Mouse (Mus musculus) heart, embryonic 10.5 days (tissue): ENCODE data around the gene Pex14. TPM values are rescaled to one million over a fixed set of nuclear protein-coding genes. Genes with fewer than 3 reads are reported as not detected.

Experiments used
- DNase-seq: peaks from one replicate; pipeline ENCODE4 v3.0.0-alpha.2; 2017; ENCODE audit warnings: low spot score
- H3K27ac ChIP-seq: fragments of 300-500 bp; sonication (generic); 2 replicates; pipeline ENCODE4 v1.5.1; 2016; ENCODE audit warnings: mild to moderate bottlenecking
- H3K27me3 ChIP-seq: fragments of 300-500 bp; sonication (generic); 2 replicates; pipeline ENCODE4 v1.6.1; 2016; ENCODE audit warnings: mild to moderate bottlenecking; ENCODE audit not compliant: poor library complexity, insufficient read depth, severe bottlenecking
- H3K36me3 ChIP-seq: fragments of 300-500 bp; sonication (generic); 2 replicates; pipeline ENCODE4 v1.6.1; 2016; ENCODE audit warnings: mild to moderate bottlenecking, moderate library complexity
- H3K4me1 ChIP-seq: fragments of 300-500 bp; sonication (generic); 2 replicates; pipeline ENCODE4 v1.6.1; 2016; ENCODE audit warnings: mild to moderate bottlenecking
- H3K4me3 ChIP-seq: fragments of 300-500 bp; sonication (generic); 2 replicates; pipeline ENCODE4 v1.5.1; 2016; ENCODE audit warnings: mild to moderate bottlenecking, moderate library complexity
- H3K9me3 ChIP-seq: fragments of 300-500 bp; sonication (generic); 2 replicates; pipeline ENCODE4 v1.6.1; 2016; ENCODE audit warnings: mild to moderate bottlenecking, moderate library complexity
- WGBS: fragments of 180-500 bp; shearing (Covaris S2); methylation state at CpG from one replicate; pipeline ENCODE4 v1.1.7; 2016; 5-methylcytosine and 5-hydroxymethylcytosine counted together
- polyA plus RNA-seq: library from polyadenylated mRNA; unstranded; fragments of >200 nt; fragmentation: Nextera tagmentation; extraction: Ambion mirVana; gene quantifications from 2 replicates; pipeline ENCODE4 v1.2.1, GENCODE M21; 2016

The Pex14 gene
- polyA plus RNA-seq, 1 experiment from 2014 or later = 59.7 TPM

- Histone ChIP-seq H3K36me3 (peaks cover 13% of the 10 kb centered on the region; the same call in 1 of the 2 replicates), H3K27ac (peak overlapping the region; percentile 72), H3K27me3 (no peaks in the 10 kb centered on the region), H3K9me3 (no peaks in the 10 kb centered on the region), H3K4me3 (no peak overlapping the region), H3K4me1 (peaks cover 71% of the 10 kb centered on the region)
- WGBS = 54% methylated on average over 24 of the region's 24 CpGs
- DNase-seq = no peak
Observed at GRCm38 (mm10) chr4:148985541-148986476, 113.9 kb downstream of the Pex14 start.

- H3K27me3 ChIP-seq = no peaks in the 10 kb centered on the region
- DNase-seq = no peak
- H3K4me3 ChIP-seq = no peak overlapping the region
- peaks cover 13% of the 10 kb centered on the region; the same call in 1 of the 2 replicates for H3K36me3 ChIP-seq
- peak overlapping the region; percentile 72 for H3K27ac ChIP-seq
- no peaks in the 10 kb centered on the region for H3K9me3 ChIP-seq
- H3K4me1 ChIP-seq = peaks cover 71% of the 10 kb centered on the region
- 76% methylated on average over 19 of the region's 19 CpGs for whole genome bisulfite sequencing
Observed at GRCm38 (mm10) chr4:148984701-148985540, 114.8 kb downstream of the Pex14 start.

GRCm38 (mm10) chr4:148982274-148982673 is 117.4 kb downstream of the Pex14 start:
- no peak for DNase-seq
- no peaks in the 10 kb centered on the region for H3K9me3 ChIP-seq
- WGBS = 80% methylated on average over 6 of the region's 6 CpGs
- no peaks in the 10 kb centered on the region for H3K27me3 ChIP-seq
- peak overlapping the region; percentile 44; the same call in 1 of the 2 replicates for H3K27ac ChIP-seq
- H3K4me3 ChIP-seq = no peak overlapping the region
- H3K4me1 ChIP-seq = peaks cover 81% of the 10 kb centered on the region
- peaks cover 13% of the 10 kb centered on the region; the same call in 1 of the 2 replicates for H3K36me3 ChIP-seq

GRCm38 (mm10) chr4:148979837-148980236 is 119.8 kb downstream of the Pex14 start:
- H3K27ac ChIP-seq = peak overlapping the region; percentile 49; the same call in 1 of the 2 replicates
- no peak for DNase-seq
- no peaks in the 10 kb centered on the region for H3K9me3 ChIP-seq
- WGBS = 40% methylated on average over 11 of the region's 11 CpGs
- H3K4me3 ChIP-seq = no peak overlapping the region
- peaks cover 64% of the 10 kb centered on the region for H3K4me1 ChIP-seq
- H3K36me3 ChIP-seq = peaks cover 13% of the 10 kb centered on the region; the same call in 1 of the 2 replicates
- H3K27me3 ChIP-seq = no peaks in the 10 kb centered on the region

- peaks cover 68% of the 10 kb centered on the region for H3K4me1 ChIP-seq
- H3K27me3 ChIP-seq = no peaks in the 10 kb centered on the region
- 93% methylated on average over 11 of the region's 11 CpGs for WGBS
- H3K36me3 ChIP-seq = peaks cover 12% of the 10 kb centered on the region; the same call in 1 of the 2 replicates
- H3K27ac ChIP-seq = peak overlapping the region; percentile 49; the same call in 1 of the 2 replicates
- H3K9me3 ChIP-seq = no peaks in the 10 kb centered on the region
- no peak overlapping the region for H3K4me3 ChIP-seq
- DNase-seq = no peak
Observed at GRCm38 (mm10) chr4:148978926-148979325, 120.8 kb downstream of the Pex14 start.

GRCm38 (mm10) chr4:148978221-148978855 is 121.3 kb downstream of the Pex14 start:
- DNase-seq = no peak
- 69% methylated on average over 9 of the region's 9 CpGs for WGBS
- no peak overlapping the region for H3K4me3 ChIP-seq
- H3K4me1 ChIP-seq = peaks cover 69% of the 10 kb centered on the region
- peaks cover 6% of the 10 kb centered on the region; the same call in 1 of the 2 replicates for H3K36me3 ChIP-seq
- H3K27ac ChIP-seq = no peak overlapping the region; the same call in 1 of the 2 replicates
- H3K27me3 ChIP-seq = no peaks in the 10 kb centered on the region
- no peaks in the 10 kb centered on the region for H3K9me3 ChIP-seq

GRCm38 (mm10) chr4:148974833-148975232 is 124.8 kb downstream of the Pex14 start:
- H3K9me3 ChIP-seq = no peaks in the 10 kb centered on the region
- no peaks in the 10 kb centered on the region for H3K27me3 ChIP-seq
- no peak overlapping the region for H3K4me3 ChIP-seq
- peaks cover 79% of the 10 kb centered on the region for H3K4me1 ChIP-seq
- H3K27ac ChIP-seq = peak overlapping the region; percentile 6; the same call in 1 of the 2 replicates
- WGBS = 58% methylated on average over 7 of the region's 7 CpGs
- H3K36me3 ChIP-seq = 0 out of 2 replicates have a peak, but pooled peaks cover 2% of the 10 kb centered on the region
- no peak for DNase-seq

GRCm38 (mm10) chr4:148973387-148973786 is 126.3 kb downstream of the Pex14 start:
- Histone ChIP-seq H3K9me3 (no peaks in the 10 kb centered on the region), H3K27ac (no peak overlapping the region), H3K4me3 (no peak overlapping the region), H3K36me3 (0 out of 2 replicates have a peak, but pooled peaks cover 4% of the 10 kb centered on the region), H3K4me1 (peaks cover 79% of the 10 kb centered on the region), H3K27me3 (no peaks in the 10 kb centered on the region)
- WGBS = 83% methylated on average over 14 of the region's 14 CpGs
- DNase-seq = no peak

GRCm38 (mm10) chr4:148972707-148973106 is 127.0 kb downstream of the Pex14 start:
- Histone ChIP-seq H3K27ac (peak overlapping the region; percentile 12; the same call in 1 of the 2 replicates), H3K36me3 (0 out of 2 replicates have a peak, but pooled peaks cover 4% of the 10 kb centered on the region), H3K4me3 (no peak overlapping the region), H3K4me1 (peaks cover 80% of the 10 kb centered on the region), H3K27me3 (no peaks in the 10 kb centered on the region), H3K9me3 (no peaks in the 10 kb centered on the region)
- 88% methylated on average over 14 of the region's 14 CpGs for WGBS
- no peak for DNase-seq

GRCm38 (mm10) chr4:148971613-148972242 is 127.9 kb downstream of the Pex14 start:
- 65% methylated on average over 3 of the region's 3 CpGs for WGBS
- DNase-seq = no peak
- Histone ChIP-seq H3K4me3 (no peak overlapping the region), H3K27ac (peak overlapping the region; percentile 62), H3K27me3 (no peaks in the 10 kb centered on the region), H3K9me3 (no peaks in the 10 kb centered on the region), H3K4me1 (peaks cover 76% of the 10 kb centered on the region), H3K36me3 (0 out of 2 replicates have a peak, but pooled peaks cover 4% of the 10 kb centered on the region)

- Histone ChIP-seq H3K4me1 (peaks cover 86% of the 10 kb centered on the region), H3K27me3 (no peaks in the 10 kb centered on the region), H3K27ac (peak overlapping the region; percentile 65; the same call in 1 of the 2 replicates), H3K4me3 (no peak overlapping the region), H3K36me3 (0 out of 2 replicates have a peak, but pooled peaks cover 9% of the 10 kb centered on the region), H3K9me3 (no peaks in the 10 kb centered on the region)
- no peak for DNase-seq
- 88% methylated on average over 4 of the region's 4 CpGs for WGBS
Observed at GRCm38 (mm10) chr4:148970742-148971141, 128.9 kb downstream of the Pex14 start.

GRCm38 (mm10) chr4:148969610-148970009 is 130.1 kb downstream of the Pex14 start:
- Histone ChIP-seq H3K9me3 (no peaks in the 10 kb centered on the region), H3K4me3 (no peak overlapping the region), H3K27ac (peak overlapping the region; percentile 60), H3K27me3 (no peaks in the 10 kb centered on the region), H3K4me1 (peaks cover 82% of the 10 kb centered on the region), H3K36me3 (peaks cover 19% of the 10 kb centered on the region; the same call in 1 of the 2 replicates)
- no peak for DNase-seq
- 77% methylated on average over 5 of the region's 5 CpGs for WGBS
